Mouse (Mus musculus): ENCODE results near the gene Vmn2r109. TPM values are rescaled to one million over a fixed set of nuclear protein-coding genes. Genes with fewer than 3 reads are reported as not detected.
"Not testable (repeated sequence)": the region's sequence is repeated elsewhere in the genome, so short reads cannot be mapped to it uniquely, and the experiment has no call there.

Vmn2r109 gene
- total RNA-seq (2012; rRNA removed) (not detected in 2 replicates), polyA plus RNA-seq (2012; ENCODE audit: insufficient read depth in 1 of 2, insufficient read length in 2 of 2, low read depth in 1 of 2, low replicate concordance in 2 of 2, missing spikeins in 1 of 2) (not detected)

DNA sequence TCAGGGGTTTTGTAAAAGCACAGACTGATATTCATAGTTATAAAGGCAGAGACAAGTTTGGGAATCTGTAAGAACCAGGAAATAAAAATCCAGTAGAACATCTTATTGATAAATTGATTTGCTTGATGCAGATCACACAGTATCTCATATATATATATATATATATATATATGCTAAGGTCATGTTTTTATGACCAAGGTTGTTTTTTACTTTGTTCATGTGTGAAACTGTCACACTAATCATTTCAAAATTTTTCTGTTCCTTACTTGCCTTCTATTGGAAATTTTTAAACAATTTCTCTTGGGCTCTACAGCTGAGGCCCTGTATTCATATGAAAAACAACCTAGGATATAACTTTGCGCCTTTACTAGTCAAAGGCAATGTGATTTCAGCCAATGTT, at the start of gene Vmn2r109:
Gene Vmn2r109, minus strand, starts transcription at position 101 of the 400 bp plus-strand sequence.
- no peak for DNase-seq (ENCODE audit: low read depth, low spot score)
- TF ChIP-seq ZMIZ1 (IDR thresholded peaks at IDR 0.05; ENCODE audit: low read depth, low read length) (no peak), KAT2A (conservative IDR thresholded peaks at IDR 0.05; ENCODE audit: low read depth, low read length) (no peak), JUND (IDR thresholded peaks at IDR 0.05; ENCODE audit: low read depth, low read length) (no peak), SMC3 (IDR thresholded peaks at IDR 0.05; ENCODE audit: low read depth, low read length) (no peak), MYB (IDR thresholded peaks at IDR 0.05; ENCODE audit: low read depth, low read length) (no peak), BHLHE40 (IDR thresholded peaks at IDR 0.05; ENCODE audit: borderline replicate concordance, low read depth, low read length) (no peak), SIN3A (IDR thresholded peaks at IDR 0.05; ENCODE audit: low read length) (no peak), MEF2A (IDR thresholded peaks at IDR 0.05; ENCODE audit: extremely low read depth, insufficient replicate concordance, low read depth, low read length, poor library complexity, severe bottlenecking) (no peak), MAX (IDR thresholded peaks at IDR 0.05; ENCODE audit: low read length) (no peak), GABPA (IDR thresholded peaks at IDR 0.05; ENCODE audit: low read depth, low read length) (no peak), GATA1 (IDR thresholded peaks at IDR 0.05; ENCODE audit: low read depth, low read length) (no peak), ELF1 (IDR thresholded peaks at IDR 0.05; ENCODE audit: low read depth, low read length) (no peak), EP300 (IDR thresholded peaks at IDR 0.05; ENCODE audit: low read depth in 1 of 2, low read length in 2 of 2) (no peak)
- Histone ChIP-seq H3K79me2 (ENCODE audit: control insufficient read depth, insufficient read depth, low read length, poor library complexity) (no peaks in the 10 kb centered on the region), H3K27me3 (ENCODE audit: control insufficient read depth in 1 of 2, insufficient read depth in 2 of 2, low read length in 2 of 2) (no peaks in the 10 kb centered on the region), H3K36me3 (ENCODE audit: control insufficient read depth in 1 of 2, insufficient read depth in 2 of 2, low read length in 2 of 2) (no peaks in the 10 kb centered on the region; a peak in 1 of 4 replicates), H3K9ac (ENCODE audit: control insufficient read depth, low read depth, low read length, poor library complexity, severe bottlenecking) (no peak within 1 kb of the TSS), H3K9me3 (replicated peaks; ENCODE audit: insufficient read depth, low read length) (no peaks in the 10 kb centered on the region), H3K4me3 (ENCODE audit: control insufficient read depth in 1 of 2, insufficient read depth in 1 of 2, low read depth in 2 of 2, low read length in 2 of 2) (no peak within 1 kb of the TSS), H3K27ac (ENCODE audit: control insufficient read depth, low read depth, low read length) (no peak within 1 kb of the TSS), H3K4me1 (ENCODE audit: control insufficient read depth in 1 of 2, insufficient read depth in 2 of 2, low read length in 2 of 2) (no peaks in the 10 kb centered on the region)

DNA sequence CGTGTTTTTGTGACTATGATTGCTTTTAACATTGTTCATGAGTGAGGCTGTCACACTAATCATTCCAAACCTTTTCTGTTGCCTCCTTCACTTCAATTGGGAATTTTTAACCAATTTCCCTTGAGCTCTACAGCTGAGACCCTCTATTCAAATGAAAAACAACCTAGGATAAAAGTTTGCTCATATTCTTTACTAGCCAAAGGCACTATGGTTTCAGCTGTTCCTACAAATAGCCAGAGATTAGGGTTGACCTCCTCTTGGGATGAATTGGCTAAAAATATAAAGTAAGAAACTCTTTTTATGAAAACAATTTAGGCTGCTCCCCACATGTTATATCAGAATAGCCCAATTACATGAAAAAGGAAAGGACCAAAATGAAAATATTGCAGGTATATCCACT, 31.8 kb upstream of the Vmn2r109 start, which contains the start of gene Vmn2r110:
Gene Vmn2r110, minus strand, starts transcription at position 101 of the 400 bp plus-strand sequence.
- Histone ChIP-seq H3K4me3 (ENCODE audit: control insufficient read depth in 1 of 2, insufficient read depth in 1 of 2, low read depth in 2 of 2, low read length in 2 of 2) (no peak within 1 kb of the TSS), H3K27ac (ENCODE audit: control insufficient read depth, low read depth, low read length) (no peak within 1 kb of the TSS), H3K36me3 (ENCODE audit: control insufficient read depth in 1 of 2, insufficient read depth in 2 of 2, low read length in 2 of 2) (no peaks in the 10 kb centered on the region), H3K4me1 (ENCODE audit: control insufficient read depth in 1 of 2, insufficient read depth in 2 of 2, low read length in 2 of 2) (no peaks in the 10 kb centered on the region), H3K27me3 (ENCODE audit: control insufficient read depth in 1 of 2, insufficient read depth in 2 of 2, low read length in 2 of 2) (no peaks in the 10 kb centered on the region), H3K9ac (ENCODE audit: control insufficient read depth, low read depth, low read length, poor library complexity, severe bottlenecking) (no peak within 1 kb of the TSS), H3K9me3 (replicated peaks; ENCODE audit: insufficient read depth, low read length) (no peaks in the 10 kb centered on the region), H3K79me2 (ENCODE audit: control insufficient read depth, insufficient read depth, low read length, poor library complexity) (no peaks in the 10 kb centered on the region)
- TF ChIP-seq CTCF (IDR thresholded peaks at IDR 0.05 in 2 of 3, conservative IDR thresholded peaks at IDR 0.05 in 1 of 3; ENCODE audit: control insufficient read depth in 1 of 3, insufficient read depth in 1 of 3, low read depth in 2 of 3, low read length in 3 of 3, poor library complexity in 1 of 3, severe bottlenecking in 1 of 3): no peak
- no peak for DNase-seq (ENCODE audit: low read depth, low spot score)

DNA sequence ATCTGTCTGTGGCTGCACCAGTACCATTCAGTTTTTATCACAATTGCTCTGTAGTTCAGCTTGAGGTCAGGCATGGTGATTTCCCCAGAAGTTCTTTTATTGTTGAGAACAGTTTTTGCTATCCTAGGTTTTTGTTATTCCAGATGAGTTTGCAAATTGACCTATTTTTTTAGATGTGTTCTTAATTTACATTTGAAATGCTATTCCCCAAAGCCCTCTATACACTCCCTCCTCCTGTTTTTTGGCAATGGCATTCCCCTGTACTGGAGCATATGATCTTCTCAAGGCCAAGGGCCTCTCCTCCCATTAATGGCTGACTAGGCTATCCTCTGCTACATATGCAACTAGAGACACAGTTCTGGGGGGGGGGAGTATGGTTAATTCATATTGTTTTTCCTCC, 56.3 kb downstream of the Vmn2r109 start:
- not testable (repeated sequence) for H3K4me3 ChIP-seq (ENCODE audit: control insufficient read depth in 1 of 2, insufficient read depth in 1 of 2, low read depth in 2 of 2, low read length in 2 of 2); H3K27ac ChIP-seq (ENCODE audit: control insufficient read depth, low read depth, low read length); H3K4me1 ChIP-seq (ENCODE audit: control insufficient read depth in 1 of 2, insufficient read depth in 2 of 2, low read length in 2 of 2); H3K9ac ChIP-seq (ENCODE audit: control insufficient read depth, low read depth, low read length, poor library complexity, severe bottlenecking); H3K27me3 ChIP-seq (ENCODE audit: control insufficient read depth in 1 of 2, insufficient read depth in 2 of 2, low read length in 2 of 2); H3K79me2 ChIP-seq (ENCODE audit: control insufficient read depth, insufficient read depth, low read length, poor library complexity); DNase-seq (ENCODE audit: low read depth, low spot score); H3K36me3 ChIP-seq (ENCODE audit: control insufficient read depth in 1 of 2, insufficient read depth in 2 of 2, low read length in 2 of 2); H3K9me3 ChIP-seq (replicated peaks; ENCODE audit: insufficient read depth, low read length)

Measured in MEL (cell line).